Mouse (Mus musculus) MEL (cell line): ENCODE data around the gene Dennd4c. TPM values are rescaled to one million over a fixed set of nuclear protein-coding genes. Genes with fewer than 3 reads are reported as not detected.

ENCODE experiments used
- DNase-seq: peaks from one replicate; pipeline ENCODE4 v3.0.0; 2011; ENCODE audit warnings: low read depth, low spot score
- H3K27ac ChIP-seq: 2 replicates; pipeline ENCODE4 v1.5.1; 2012; ENCODE audit warnings: low read depth, mild to moderate bottlenecking, control low read depth, low read length, moderate library complexity; ENCODE audit not compliant: control insufficient read depth
- H3K27me3 ChIP-seq, 2 experiments: fragments of 150-350 bp in 1 of 2; sonication (generic) in 1 of 2; 2 replicates each; pipeline ENCODE4 v1.6.1; 2012; ENCODE audit warnings: low read length in 2 of 2, mild to moderate bottlenecking in 2 of 2, improper control_type of control experiment in 1 of 2, moderate library complexity in 1 of 2; ENCODE audit not compliant: insufficient read depth in 2 of 2, control insufficient read depth in 1 of 2
- H3K36me3 ChIP-seq, 2 experiments: 2 replicates each; pipeline ENCODE4 v1.6.1; 2012 to 2014; ENCODE audit warnings: low read length in 2 of 2, improper control_type of control experiment in 1 of 2, inconsistent platforms in 1 of 2, mild to moderate bottlenecking in 1 of 2; ENCODE audit not compliant: insufficient read depth in 2 of 2, control insufficient read depth in 1 of 2
- H3K4me1 ChIP-seq, 2 experiments: fragments of 150-350 bp in 1 of 2; sonication (generic) in 1 of 2; 2 replicates each; pipeline ENCODE4 v1.6.1; 2012; ENCODE audit warnings: low read length in 2 of 2, improper control_type of control experiment in 1 of 2, mild to moderate bottlenecking in 1 of 2; ENCODE audit not compliant: insufficient read depth in 2 of 2, control insufficient read depth in 1 of 2
- H3K4me3 ChIP-seq, 2 experiments: fragments of 150-350 bp in 1 of 2; sonication (generic) in 1 of 2; 2 replicates each; pipeline ENCODE4 v1.5.1; 2012; ENCODE audit warnings: low read depth in 2 of 2, low read length in 2 of 2, mild to moderate bottlenecking in 2 of 2, moderate library complexity in 2 of 2, control low read depth in 1 of 2, improper control_type of control experiment in 1 of 2; ENCODE audit not compliant: control insufficient read depth in 1 of 2, insufficient read depth in 1 of 2
- H3K79me2 ChIP-seq: 2 replicates; pipeline ENCODE4 v1.6.1; 2012; ENCODE audit warnings: mild to moderate bottlenecking, low read length, moderate library complexity; ENCODE audit not compliant: control insufficient read depth, poor library complexity, insufficient read depth
- H3K9ac ChIP-seq: 2 replicates; pipeline ENCODE4 v1.6.1; 2012; ENCODE audit warnings: low read depth, mild to moderate bottlenecking, control low read depth, low read length, moderate library complexity; ENCODE audit not compliant: control insufficient read depth, poor library complexity, severe bottlenecking
- H3K9me3 ChIP-seq: fragments of 150-350 bp; sonication (generic); replicated peaks from 2 replicates; pipeline ENCODE4 v1.6.1; 2012; ENCODE audit warnings: mild to moderate bottlenecking, low read length, improper control_type of control experiment, moderate library complexity; ENCODE audit not compliant: insufficient read depth
- BHLHE40 ChIP-seq: IDR thresholded peaks from 2 replicates; pipeline ENCODE4 v1.6.1; 2012; ENCODE audit warnings: low read depth, mild to moderate bottlenecking, inconsistent platforms, low read length, improper control_type of control experiment, borderline replicate concordance
- CHD1 ChIP-seq: IDR thresholded peaks from 2 replicates; pipeline ENCODE4 v1.6.1; 2012; ENCODE audit warnings: low read depth, mild to moderate bottlenecking, inconsistent platforms, low read length, improper control_type of control experiment
- CHD2 ChIP-seq: IDR thresholded peaks from 2 replicates; pipeline ENCODE4 v1.6.1; 2011; ENCODE audit warnings: low read length, improper control_type of control experiment
- E2F4 ChIP-seq: IDR thresholded peaks from 2 replicates; pipeline ENCODE4 v1.6.1; 2011; ENCODE audit warnings: low read depth, low read length, improper control_type of control experiment, borderline replicate concordance
- EP300 ChIP-seq, 2 experiments: IDR thresholded peaks; 2 replicates each; pipeline ENCODE4 v1.6.1; 2011; ENCODE audit warnings: improper control_type of control experiment in 2 of 2, low read length in 2 of 2, low read depth in 1 of 2, mild to moderate bottlenecking in 1 of 2
- ETS1 ChIP-seq: IDR thresholded peaks from 2 replicates; pipeline ENCODE4 v1.6.1; 2012; ENCODE audit warnings: low read depth, mild to moderate bottlenecking, inconsistent platforms, low read length, improper control_type of control experiment, moderate library complexity
- GABPA ChIP-seq: IDR thresholded peaks from 2 replicates; pipeline ENCODE4 v1.6.1; 2012; ENCODE audit warnings: low read depth, mild to moderate bottlenecking, inconsistent platforms, low read length, improper control_type of control experiment, moderate library complexity
- GATA1 ChIP-seq: IDR thresholded peaks from 2 replicates; pipeline ENCODE4 v1.6.1; 2011; ENCODE audit warnings: low read depth, low read length, improper control_type of control experiment
- HCFC1 ChIP-seq: IDR thresholded peaks from 2 replicates; pipeline ENCODE4 v1.6.1; 2012; ENCODE audit warnings: low read depth, mild to moderate bottlenecking, inconsistent platforms, low read length, improper control_type of control experiment, moderate library complexity
- JUND ChIP-seq: IDR thresholded peaks from 2 replicates; pipeline ENCODE4 v1.6.1; 2011; ENCODE audit warnings: low read depth, mild to moderate bottlenecking, improper control_type of control experiment, low read length
- MAX ChIP-seq: IDR thresholded peaks from 2 replicates; pipeline ENCODE4 v1.6.1; 2011; ENCODE audit warnings: low read length, improper control_type of control experiment
- MEF2A ChIP-seq: IDR thresholded peaks from 2 replicates; pipeline ENCODE4 v1.6.1; 2014; ENCODE audit warnings: low read depth, mild to moderate bottlenecking, inconsistent platforms, low read length, improper control_type of control experiment; ENCODE audit not compliant: poor library complexity, insufficient replicate concordance, severe bottlenecking; ENCODE audit errors: extremely low read depth
- MXI1 ChIP-seq: IDR thresholded peaks from 2 replicates; pipeline ENCODE4 v1.6.1; 2011; ENCODE audit warnings: mild to moderate bottlenecking, low read depth, low read length, improper control_type of control experiment
- MYC ChIP-seq: IDR thresholded peaks from 2 replicates; pipeline ENCODE4 v1.6.1; 2011; ENCODE audit warnings: low read depth, mild to moderate bottlenecking, low read length, improper control_type of control experiment, moderate library complexity
- NRF1 ChIP-seq: IDR thresholded peaks from 2 replicates; pipeline ENCODE4 v1.6.1; 2014; ENCODE audit warnings: low read depth, mild to moderate bottlenecking, inconsistent platforms, low read length, improper control_type of control experiment, moderate library complexity; ENCODE audit not compliant: poor library complexity, insufficient read depth, severe bottlenecking
- POLR2A ChIP-seq, 2 experiments: IDR thresholded peaks; 2 replicates each; pipeline ENCODE4 v1.6.1; 2011 to 2012; ENCODE audit warnings: low read length in 2 of 2, mild to moderate bottlenecking in 2 of 2, control low read depth in 1 of 2, improper control_type of control experiment in 1 of 2, low read depth in 1 of 2, moderate library complexity in 1 of 2; ENCODE audit not compliant: control insufficient read depth in 1 of 2, insufficient read depth in 1 of 2, poor library complexity in 1 of 2
- POLR2AphosphoS2 ChIP-seq: IDR thresholded peaks from 2 replicates; pipeline ENCODE4 v1.6.1; 2011; ENCODE audit warnings: low read length, improper control_type of control experiment
- POLR2AphosphoS5 ChIP-seq: IDR thresholded peaks from 2 replicates; pipeline ENCODE4 v1.6.1; 2012; ENCODE audit warnings: low read depth, borderline replicate concordance, mild to moderate bottlenecking, inconsistent platforms, low read length, moderate library complexity, mixed read lengths
- RCOR1 ChIP-seq: IDR thresholded peaks from 2 replicates; pipeline ENCODE4 v1.6.1; 2012; ENCODE audit warnings: low read depth, mild to moderate bottlenecking, inconsistent platforms, low read length, improper control_type of control experiment
- TAL1 ChIP-seq: IDR thresholded peaks from 2 replicates; pipeline ENCODE4 v1.6.1; 2012; ENCODE audit warnings: mild to moderate bottlenecking, inconsistent platforms, low read length, moderate library complexity, mixed read lengths
- TBP ChIP-seq: IDR thresholded peaks from 2 replicates; pipeline ENCODE4 v1.8.0; 2011; ENCODE audit warnings: low read depth, low read length, improper control_type of control experiment
- TCF12 ChIP-seq: IDR thresholded peaks from 2 replicates; pipeline ENCODE4 v1.6.1; 2014; ENCODE audit warnings: low read depth, mild to moderate bottlenecking, inconsistent platforms, low read length, improper control_type of control experiment, moderate library complexity
- UBTF ChIP-seq: IDR thresholded peaks from 2 replicates; pipeline ENCODE4 v1.6.1; 2012; ENCODE audit warnings: low read depth, mild to moderate bottlenecking, inconsistent platforms, low read length, improper control_type of control experiment, moderate library complexity, borderline replicate concordance; ENCODE audit not compliant: insufficient read depth
- USF1 ChIP-seq: IDR thresholded peaks from 2 replicates; pipeline ENCODE4 v1.6.1; 2014; ENCODE audit warnings: low read depth, mild to moderate bottlenecking, inconsistent platforms, low read length, improper control_type of control experiment, moderate library complexity
- USF2 ChIP-seq, 2 experiments: IDR thresholded peaks; 2 replicates each; pipeline ENCODE4 v1.6.1; 2011 to 2012; ENCODE audit warnings: improper control_type of control experiment in 2 of 2, low read length in 2 of 2, borderline replicate concordance in 1 of 2, inconsistent platforms in 1 of 2, low read depth in 1 of 2, mild to moderate bottlenecking in 1 of 2; ENCODE audit not compliant: insufficient read depth in 1 of 2
- ZC3H11A ChIP-seq: IDR thresholded peaks from 2 replicates; pipeline ENCODE4 v1.6.1; 2012; ENCODE audit warnings: low read depth, mild to moderate bottlenecking, inconsistent platforms, low read length, improper control_type of control experiment
- ZKSCAN1 ChIP-seq: IDR thresholded peaks from 2 replicates; pipeline ENCODE4 v1.6.1; 2012; ENCODE audit warnings: low read depth, mild to moderate bottlenecking, inconsistent platforms, low read length, improper control_type of control experiment, moderate library complexity
- ZMIZ1 ChIP-seq: IDR thresholded peaks from 2 replicates; pipeline ENCODE4 v1.6.1; 2012; ENCODE audit warnings: low read depth, mild to moderate bottlenecking, inconsistent platforms, low read length, improper control_type of control experiment, moderate library complexity
- ZNF384 ChIP-seq: IDR thresholded peaks from 2 replicates; pipeline ENCODE4 v1.6.1; 2012; ENCODE audit warnings: low read depth, mild to moderate bottlenecking, inconsistent platforms, low read length, improper control_type of control experiment
- polyA plus RNA-seq, 2 experiments: library from polyadenylated mRNA; stranded (reverse) in 1 of 2; unstranded in 1 of 2; fragments of >175 nt in 1 of 2; fragments of >200 nt in 1 of 2; gene quantifications; 2 replicates each; pipeline versions ENCODE4 v1.2.1 to v1.2.4; 2012; ENCODE audit warnings: low replicate concordance in 2 of 2, low read depth in 1 of 2; ENCODE audit not compliant: insufficient read length in 2 of 2, insufficient read depth in 1 of 2, missing spikeins in 1 of 2
- total RNA-seq: library from RNA; depleted of rRNA; stranded (reverse); fragments of 300-350 nt; gene quantifications from 2 replicates; pipeline ENCODE4 v1.2.3, GENCODE M21; 2012

The Dennd4c gene
- total and polyA plus RNA-seq, 3 experiments, result 11.3 to 24.6 (median 15.5) TPM

DNA sequence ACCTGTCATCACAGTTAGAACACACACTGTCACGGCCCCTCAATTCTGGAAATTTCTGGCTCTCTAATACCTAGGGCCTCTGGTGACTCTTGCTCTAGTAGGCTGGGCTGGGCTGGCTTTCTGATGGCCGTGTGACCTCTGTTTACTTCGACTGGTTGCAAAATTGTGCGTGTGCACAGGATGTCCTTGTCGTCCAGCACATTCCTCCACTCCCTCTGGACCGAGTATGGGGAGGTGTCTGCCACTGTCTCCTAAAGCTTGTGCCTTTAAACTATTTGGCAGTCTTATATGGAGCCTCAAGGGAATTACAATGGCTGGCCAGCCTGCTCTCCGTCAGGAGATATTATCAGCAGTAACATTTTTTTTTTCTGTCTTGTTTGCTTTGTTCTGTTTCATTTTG lies 149.1 kb downstream of the Dennd4c start:
- Histone ChIP-seq H3K36me3 (no peaks in the 10 kb centered on the region; a peak in 1 of 4 replicates), H3K79me2 (no peaks in the 10 kb centered on the region), H3K4me1 (peaks cover 0 to 3% of the 10 kb centered on the region in 2 experiments; a peak in 1 of 4 replicates), H3K9me3 (no peaks in the 10 kb centered on the region), H3K27ac (no peak overlapping the region), H3K27me3 (no peaks in the 10 kb centered on the region), H3K9ac (no peak overlapping the region), H3K4me3 (no peak overlapping the region)
- TF ChIP-seq JUND (no peak), USF1 (no peak), TAL1 (no peak), GABPA (no peak), CHD1 (no peak), MAX (no peak), GATA1 (no peak), MXI1 (no peak), MYC (no peak), ZC3H11A (no peak), UBTF (no peak), TBP (no peak), POLR2AphosphoS5 (no peak), CHD2 (no peak), RCOR1 (no peak), EP300 (IDR thresholded peaks at IDR 0.05; ENCODE audit: low read depth in 1 of 2, low read length in 2 of 2) (no peak)
- no peak for DNase-seq

DNA sequence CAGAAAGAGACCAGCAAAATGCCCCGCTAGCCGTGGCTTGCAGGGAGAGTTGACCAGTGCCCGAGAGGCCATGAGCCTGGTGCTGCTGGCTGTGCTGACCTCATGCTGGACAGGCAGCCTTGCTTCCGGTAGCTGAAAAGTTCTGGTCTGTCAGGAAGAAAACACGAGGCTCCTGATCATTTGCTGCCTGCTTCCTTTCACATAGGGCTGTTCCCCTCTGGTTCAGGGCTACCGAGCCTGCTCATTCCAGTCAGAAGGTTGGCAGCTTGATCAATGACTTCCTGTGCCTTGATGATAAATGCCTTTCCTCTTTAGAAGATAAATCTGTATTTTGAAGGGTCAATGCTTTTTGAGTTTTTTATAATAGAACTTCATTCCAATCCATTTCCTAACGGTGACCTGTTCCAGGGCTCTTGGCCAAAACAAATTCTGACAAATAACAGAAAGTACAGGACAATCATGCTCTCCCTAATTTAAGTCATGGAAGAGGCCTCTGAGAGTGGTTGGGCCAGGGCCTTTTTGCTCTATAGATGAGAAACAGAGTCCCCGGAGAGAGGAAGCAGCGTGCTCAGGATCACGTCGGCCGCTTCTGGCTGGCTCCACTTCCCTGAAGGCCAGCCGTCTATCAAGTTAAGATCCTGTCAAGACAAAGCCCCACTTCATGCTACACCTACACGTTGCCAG lies 150.6 kb downstream of the Dennd4c start:
- TF ChIP-seq ZKSCAN1, result no peak
- no peak for TF ChIP-seq GABPA
- no peak for TF ChIP-seq CHD1
- no peak for TF ChIP-seq JUND
- no peak for TF ChIP-seq POLR2AphosphoS2
- no peak for TF ChIP-seq ZNF384
- TF ChIP-seq TCF12, result no peak
- TF ChIP-seq POLR2AphosphoS5, result no peak
- no peak for TF ChIP-seq CHD2
- no peak for TF ChIP-seq ZMIZ1
- no peak for TF ChIP-seq MEF2A
- TF ChIP-seq ETS1, result no peak
- TF ChIP-seq BHLHE40, result no peak
- no peak for TF ChIP-seq POLR2A (IDR thresholded peaks at IDR 0.05; ENCODE audit: control insufficient read depth in 1 of 2, insufficient read depth in 1 of 2, low read depth in 1 of 2, low read length in 2 of 2, poor library complexity in 1 of 2)
- no peak for TF ChIP-seq E2F4
- TF ChIP-seq TAL1, result no peak
- TF ChIP-seq NRF1, result no peak
- TF ChIP-seq USF2 (IDR thresholded peaks at IDR 0.05; ENCODE audit: borderline replicate concordance in 1 of 2, insufficient read depth in 1 of 2, low read depth in 1 of 2, low read length in 2 of 2), result no peak
- TF ChIP-seq HCFC1, result no peak
- TF ChIP-seq, all 39 proteins: peak for 0
- no peak for DNase-seq
- Histone ChIP-seq H3K4me3 (no peak overlapping the region), H3K4me1 (peaks cover 0 to 3% of the 10 kb centered on the region in 2 experiments; a peak in 1 of 4 replicates), H3K27ac (no peak overlapping the region), H3K36me3 (no peaks in the 10 kb centered on the region; a peak in 1 of 4 replicates), H3K9ac (no peak overlapping the region), H3K9me3 (no peaks in the 10 kb centered on the region), H3K27me3 (no peaks in the 10 kb centered on the region), H3K79me2 (no peaks in the 10 kb centered on the region)
